Mouse (Mus musculus): Measurements from ENCODE around the gene Wdr26. TPM values are rescaled to one million over a fixed set of nuclear protein-coding genes. Genes with fewer than 3 reads are reported as not detected.

Wdr26 gene
- total RNA-seq, 2 experiments from 2014 or later, result 373 to 381 TPM

- no peak for ATAC-seq (replicated peaks; ENCODE audit: low FRiP score, poor library complexity, severe bottlenecking)
Observed at GRCm38 (mm10) chr1:181245067-181245466, 33.3 kb upstream of the Wdr26 start.

GRCm38 (mm10) chr1:181241185-181241584 is 29.4 kb upstream of the Wdr26 start:
- no peak for ATAC-seq (replicated peaks; ENCODE audit: low FRiP score, poor library complexity, severe bottlenecking)

DNA sequence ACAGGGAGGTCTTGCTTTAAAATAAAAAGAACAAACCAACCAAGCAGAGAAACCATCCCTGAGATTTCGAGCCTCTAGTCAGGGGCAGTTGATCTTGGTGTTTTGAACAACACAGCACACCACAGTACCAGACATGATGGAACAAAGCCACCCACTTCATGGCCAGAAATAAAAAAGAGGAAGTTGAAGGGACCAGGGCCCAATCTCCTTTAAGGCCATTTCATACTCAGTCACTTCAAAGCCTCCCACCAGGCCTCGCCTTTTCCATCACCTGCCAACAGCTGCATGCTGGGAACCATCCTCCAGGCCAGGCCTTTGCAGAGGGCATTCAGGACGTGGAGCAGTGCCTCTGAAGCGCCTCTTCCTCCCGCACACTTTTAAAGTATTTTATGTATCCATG is 25.5 kb upstream of the Wdr26 start:
- ATAC-seq (replicated peaks; ENCODE audit: low FRiP score, poor library complexity, severe bottlenecking), result no peak

GRCm38 (mm10) chr1:181234326-181235035 is 22.7 kb upstream of the Wdr26 start:
- no peak for ATAC-seq (replicated peaks; ENCODE audit: low FRiP score, poor library complexity, severe bottlenecking)

- ATAC-seq (replicated peaks; ENCODE audit: low FRiP score, poor library complexity, severe bottlenecking), result no peak
Observed at GRCm38 (mm10) chr1:181233734-181234133, 21.9 kb upstream of the Wdr26 start.

DNA sequence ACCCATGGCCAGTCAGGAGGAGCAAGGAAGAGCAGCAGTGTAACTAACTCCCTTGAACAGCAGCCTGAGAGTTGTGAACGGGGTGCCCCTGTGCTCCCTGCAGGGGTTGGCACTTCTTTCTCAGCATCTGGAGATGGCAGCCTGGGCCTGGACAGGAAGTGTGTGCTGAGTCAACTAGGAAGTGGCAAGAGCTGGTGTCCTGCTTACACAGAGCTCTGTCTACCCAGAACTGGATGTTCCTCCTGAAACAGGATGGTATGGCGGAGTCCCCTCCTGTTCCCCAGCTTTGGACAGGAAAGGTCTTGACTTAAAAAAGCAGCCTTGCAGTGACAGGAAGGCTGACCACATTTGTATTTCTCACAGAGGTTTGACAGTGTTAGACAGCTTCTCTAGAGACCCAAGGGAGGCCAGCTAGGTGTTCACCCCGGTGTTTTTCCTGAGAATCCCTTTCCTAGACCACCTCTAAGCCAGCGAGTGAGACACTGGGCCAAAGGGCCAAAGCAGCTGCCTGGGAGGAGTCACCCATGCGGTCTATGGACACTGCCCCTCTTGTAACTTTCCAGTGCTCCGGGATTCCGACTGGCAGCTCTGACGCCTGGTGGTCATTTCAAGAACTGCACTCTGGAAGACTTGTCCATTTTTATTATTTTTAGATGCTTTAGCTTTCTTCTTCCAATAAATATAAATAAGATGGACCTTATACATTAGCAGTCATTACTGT is 20.7 kb upstream of the Wdr26 start:
- ATAC-seq (replicated peaks; ENCODE audit: low FRiP score, poor library complexity, severe bottlenecking), result peak; percentile 87

- no peak for ATAC-seq (replicated peaks; ENCODE audit: low FRiP score, poor library complexity, severe bottlenecking)
Observed at GRCm38 (mm10) chr1:181231821-181232220, 20.0 kb upstream of the Wdr26 start.

GRCm38 (mm10) chr1:181231262-181231661 is 19.5 kb upstream of the Wdr26 start:
- no peak for ATAC-seq (replicated peaks; ENCODE audit: low FRiP score, poor library complexity, severe bottlenecking)

- ATAC-seq (replicated peaks; ENCODE audit: low FRiP score, poor library complexity, severe bottlenecking), result peak; percentile 67
Observed at GRCm38 (mm10) chr1:181230731-181231148, 18.9 kb upstream of the Wdr26 start.

GRCm38 (mm10) chr1:181229046-181229445 is 17.2 kb upstream of the Wdr26 start:
- ATAC-seq (replicated peaks; ENCODE audit: low FRiP score, poor library complexity, severe bottlenecking), result no peak

GRCm38 (mm10) chr1:181228591-181228990 is 16.8 kb upstream of the Wdr26 start:
- no peak for ATAC-seq (replicated peaks; ENCODE audit: low FRiP score, poor library complexity, severe bottlenecking)

GRCm38 (mm10) chr1:181227804-181228203 is 16.0 kb upstream of the Wdr26 start:
- no peak for ATAC-seq (replicated peaks; ENCODE audit: low FRiP score, poor library complexity, severe bottlenecking)

DNA sequence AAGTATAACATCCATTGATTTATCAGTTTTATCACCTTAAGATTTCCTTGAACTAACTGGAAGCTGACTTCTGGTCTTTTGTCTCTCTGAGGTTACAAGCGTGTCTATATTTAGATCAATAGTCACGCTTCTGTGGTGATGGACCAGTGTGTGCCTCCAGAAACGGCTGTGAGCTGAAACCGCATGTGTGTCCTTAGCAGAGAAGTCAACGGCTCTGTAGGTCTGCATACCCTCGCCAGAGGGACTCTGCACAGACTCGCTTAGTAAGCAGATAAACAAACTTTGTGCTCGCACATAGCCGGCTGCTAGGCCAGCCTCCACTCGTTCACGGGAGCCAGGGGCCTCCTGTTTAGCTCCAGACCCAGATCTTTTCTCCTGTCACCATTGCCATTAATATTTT is 15.0 kb upstream of the Wdr26 start:
- ATAC-seq (replicated peaks; ENCODE audit: low FRiP score, poor library complexity, severe bottlenecking), result no peak

DNA sequence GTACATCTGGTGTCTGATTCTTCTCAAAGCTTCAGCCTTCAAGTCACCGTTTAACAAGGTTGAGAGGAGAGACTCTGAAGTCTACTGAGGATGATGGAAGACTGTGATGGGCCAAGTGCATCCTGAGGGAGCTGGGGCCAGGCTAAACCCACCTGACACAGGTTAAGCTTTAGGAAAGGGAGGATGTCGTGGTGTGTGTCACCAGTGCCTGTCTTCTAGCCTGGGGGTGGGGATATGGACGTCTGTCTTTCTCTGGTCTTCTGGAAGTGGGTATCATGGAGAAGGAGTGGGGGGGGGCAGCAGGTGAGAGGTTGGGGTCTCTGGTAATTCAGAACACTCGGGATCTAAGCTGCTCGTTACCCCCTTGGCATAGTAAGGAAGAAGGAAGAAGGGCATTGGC is 13.5 kb upstream of the Wdr26 start:
- ATAC-seq (replicated peaks; ENCODE audit: low FRiP score, poor library complexity, severe bottlenecking), result no peak

DNA sequence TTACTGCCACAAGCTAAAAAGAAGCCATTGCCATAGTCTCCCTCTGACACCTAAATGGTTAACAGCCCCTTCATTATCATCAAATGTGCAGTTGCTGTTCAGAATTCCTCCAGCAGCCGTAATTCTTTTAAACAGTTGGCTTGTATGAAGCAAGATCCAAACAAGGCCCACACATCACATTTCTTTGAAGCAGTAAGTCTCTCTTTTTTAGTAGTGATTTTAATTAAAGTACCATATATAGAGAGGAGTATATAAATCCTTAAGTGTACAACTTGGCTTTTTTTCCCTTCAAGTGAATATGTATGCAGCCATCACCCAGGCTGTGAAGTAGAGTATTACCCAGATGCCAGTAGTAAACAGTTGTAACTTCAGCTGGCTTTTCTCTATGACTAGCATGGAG is 10.2 kb upstream of the Wdr26 start:
- no peak for ATAC-seq (replicated peaks; ENCODE audit: low FRiP score, poor library complexity, severe bottlenecking)

GRCm38 (mm10) chr1:181216315-181216714 is 4.5 kb upstream of the Wdr26 start:
- peak; percentile 88 for ATAC-seq (replicated peaks; ENCODE audit: low FRiP score, poor library complexity, severe bottlenecking)

- no peak for ATAC-seq (replicated peaks; ENCODE audit: low FRiP score, poor library complexity, severe bottlenecking)
Observed at GRCm38 (mm10) chr1:181214296-181215035, 2.7 kb upstream of the Wdr26 start.

- no peak for ATAC-seq (replicated peaks; ENCODE audit: low FRiP score, poor library complexity, severe bottlenecking)
Observed at GRCm38 (mm10) chr1:181211403-181211919, 340 bp downstream of the Wdr26 start.

DNA sequence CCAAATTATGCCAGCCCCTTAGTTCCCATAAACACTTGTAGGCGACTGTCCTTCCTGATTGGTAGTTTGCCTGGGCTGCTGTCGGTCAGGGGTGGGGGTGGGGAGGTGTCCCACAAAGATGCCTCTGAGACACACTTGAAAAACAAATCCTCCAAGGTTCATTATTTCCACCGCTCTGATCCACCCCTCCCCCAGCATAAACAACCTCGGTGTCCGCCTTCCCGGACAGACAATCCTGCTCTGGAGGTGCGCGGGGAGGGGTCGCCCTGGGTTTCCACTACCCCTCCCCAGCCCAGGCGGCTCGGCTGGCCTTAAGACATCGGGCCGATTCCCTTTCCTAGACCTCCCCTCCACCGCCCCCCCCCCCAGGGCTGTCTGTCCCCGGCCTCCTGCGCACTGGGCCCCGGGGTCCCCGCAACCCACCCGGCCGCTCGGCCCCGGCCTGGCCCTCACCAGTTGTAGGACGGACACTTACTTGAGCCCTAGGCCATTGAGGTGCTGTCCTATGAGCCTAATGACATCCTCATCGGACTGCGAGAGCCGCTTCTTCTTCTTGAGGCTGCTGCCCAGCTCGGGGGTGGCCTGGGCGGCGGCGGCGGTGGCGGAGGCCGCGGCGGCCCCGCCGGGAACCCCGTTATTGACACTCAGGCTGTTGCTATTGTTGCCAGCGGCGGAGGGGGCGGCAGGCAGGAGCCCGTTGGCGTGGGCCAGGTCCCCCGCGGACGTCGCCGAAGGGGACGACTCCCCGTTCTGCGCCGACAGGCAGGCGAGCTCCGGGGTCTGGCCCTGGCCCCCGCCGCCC is 999 bp downstream of the Wdr26 start:
- peak; percentile 70 for ATAC-seq (replicated peaks; ENCODE audit: low FRiP score, poor library complexity, severe bottlenecking)

DNA sequence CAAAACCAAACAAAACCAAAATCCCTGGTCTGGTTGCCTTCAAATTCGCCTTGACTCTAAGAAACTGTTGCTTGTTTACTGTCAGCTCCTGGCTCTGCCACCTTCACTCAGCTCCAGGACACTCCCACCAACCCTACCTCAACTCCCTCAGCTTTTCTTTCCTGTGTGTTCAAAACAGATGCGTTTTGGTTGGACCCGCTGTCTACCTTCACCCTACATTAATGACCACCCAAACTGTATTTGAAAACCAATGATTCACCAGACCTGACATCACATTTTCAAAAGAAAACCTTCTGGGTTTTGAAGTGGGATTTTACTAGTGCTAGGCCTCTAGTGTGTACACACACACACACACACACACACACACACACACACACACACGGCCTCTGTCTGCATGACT is 1.7 kb downstream of the Wdr26 start:
- ATAC-seq (replicated peaks; ENCODE audit: low FRiP score, poor library complexity, severe bottlenecking), result 0 out of 2 replicates have a peak, but pooled peaks have one; percentile 25

Measured in erythroid progenitor cell, adult 5-6 weeks (primary cell).